Mouse (Mus musculus): ENCODE results near the gene Ifi213. TPM values are rescaled to one million over a fixed set of nuclear protein-coding genes. Genes with fewer than 3 reads are reported as not detected.

Gene Ifi213
- 1 to 10 TPM; 3.6 to 4.2 TPM for total RNA-seq (2023)

GRCm38 (mm10) chr1:173598838-173599494 lies at the start of gene Ifi213:
Ifi213 (minus strand) TSS chr1:173599274.

GRCm38 (mm10) chr1:173630622-173631021 lies 31.5 kb upstream of the Ifi213 start, which contains the start of gene Ifi209:
Ifi209 (plus strand) TSS chr1:173630917.

GRCm38 (mm10) chr1:173535791-173536190 lies 63.3 kb downstream of the Ifi213 start, which contains the start of gene Ifi214:
Ifi214 (minus strand) TSS chr1:173535957.

Other genes with a start within 250 kb of the Ifi213 start
- gene Aim2, start 248.4 kb downstream of the Ifi213 start, total RNA-seq (2023): 10 to 100 TPM; 38.9 to 53.5 TPM
- gene Cadm3, start 231.6 kb downstream of the Ifi213 start, total RNA-seq (2023): under 1 TPM; 0.36 to 0.97 TPM
- 1 to 10 TPM; 1.2 to 1.6 TPM for gene Ifi206, start 108.2 kb downstream of the Ifi213 start, total RNA-seq (2023)
- gene Ifi214, start 63.3 kb downstream of the Ifi213 start, total RNA-seq (2023): under 1 TPM; 0.24 to 0.51 TPM
- gene Ifi209, start 31.6 kb upstream of the Ifi213 start, total RNA-seq (2023): 10 to 100 TPM; 28.4 to 38.0 TPM
- under 1 TPM; 0.40 to 0.42 TPM for gene Ifi208, start 74.4 kb upstream of the Ifi213 start, total RNA-seq (2023)
- gene Ifi207, start 142.5 kb upstream of the Ifi213 start, total RNA-seq (2023): 10 to 100 TPM; 17.3 to 21.6 TPM
- gene Ifi204, start 167.7 kb upstream of the Ifi213 start, total RNA-seq (2023): 10 to 100 TPM; 30.6 to 34.3 TPM